Mouse (Mus musculus): ENCODE measurements around the gene Hsf3.

- TF ChIP-seq CTCF (IDR thresholded peaks at IDR 0.05; ENCODE audit: control insufficient read depth, insufficient read depth, insufficient replicate concordance, low read depth, low read length) = no peak
- TF ChIP-seq POLR2A (IDR thresholded peaks at IDR 0.05; ENCODE audit: control insufficient read depth, low read depth, low read length) = no peak
Measured at GRCm38 (mm10) chrX:96417733-96418132, 38.4 kb downstream of the Hsf3 start.

Measured in testis, adult 2 months (tissue).